16 mouse cellular contexts compared by ENCODE assay signal in genomic region chr9:72288210-72288609, GRCm38 (mm10). TPM values are rescaled to one million over a fixed set of nuclear protein-coding genes. Genes with fewer than 3 reads are reported as not detected.
DNase-seq lines count a peak whose midpoint lies in the region; ATAC-seq and TF ChIP-seq lines count a peak whose summit lies in the region.
"Had no signal": no experiment of that assay in that cellular context is flagged by ENCODE, and none has a peak within 500 bp of the region (broad histone marks: within the 10 kb centered on the region; RNA-seq: fewer than 3 reads in every experiment).

No protein-coding gene starts in this region.

- ATAC-seq in kidney, embryonic 14.5 days (ENCODE audit: low FRiP score, low TSS enrichment), result no peak
- ATAC-seq: CD4-positive, CD25-positive, alpha-beta regulatory T cell, adult 4 months; forebrain, postnatal 0 days had no signal

- H3K4me3 ChIP-seq in kidney, embryonic 14.5 days (ENCODE audit: low read length), result no peak overlapping the region
- no peak overlapping the region for H3K4me3 ChIP-seq in thymus, adult 2 months (ENCODE audit: control insufficient read depth, insufficient read depth, low read length)
- H3K4me3 ChIP-seq: heart, embryonic 10.5 days; hindbrain, embryonic 12.5 days; liver, embryonic 13.5 days; neural tube, embryonic 13.5 days had no signal

- no peak for TF ChIP-seq POLR2A in thymus, adult 2 months (IDR thresholded peaks at IDR 0.05; ENCODE audit: control insufficient read depth, extremely low read depth, insufficient read depth, low read length, poor library complexity)

- TF ChIP-seq CTCF in thymus, adult 2 months (IDR thresholded peaks at IDR 0.05; ENCODE audit: borderline replicate concordance, control insufficient read depth, extremely low read depth, insufficient read depth, low read length, poor library complexity), result no peak

- peak; percentile 55 for DNase-seq in kidney, adult 18-20 months
- no peak for DNase-seq in thymus, adult 2 months
- no peak for DNase-seq in thymus, postnatal 0 days (ENCODE audit: low spot score)
- peak; percentile 68 to 81 for DNase-seq in kidney, postnatal 36 days
- DNase-seq in left cerebral cortex, postnatal 10 days (ENCODE audit: extremely low spot score in 1 of 2, low spot score in 2 of 2), result no peak
- DNase-seq in adrenal gland, adult 18-20 months (ENCODE audit: low spot score in 2 of 2), result no peak
- DNase-seq: adrenal gland, postnatal 25 days; cerebellum, postnatal 10 days; embryo, embryonic 11 days; forebrain, postnatal 0 days; liver, embryonic 13.5 days had no signal

- H3K36me3 ChIP-seq in kidney, embryonic 14.5 days (ENCODE audit: control insufficient read depth, insufficient read depth, low read length), result peaks cover 3% of the 10 kb centered on the region; the same call in 1 of the 2 replicates
- peaks cover 7% of the 10 kb centered on the region for H3K36me3 ChIP-seq in thymus, adult 2 months (ENCODE audit: control insufficient read depth, insufficient read depth, low read length)

- H3K9ac ChIP-seq in kidney, embryonic 14.5 days (ENCODE audit: low read depth, low read length), result no peak overlapping the region
- H3K9ac ChIP-seq: forebrain, postnatal 0 days; hindbrain, embryonic 12.5 days; liver, embryonic 13.5 days; neural tube, embryonic 13.5 days had no signal

- peaks cover 4% of the 10 kb centered on the region; the same call in 1 of the 2 replicates for H3K4me1 ChIP-seq in kidney, embryonic 14.5 days (ENCODE audit: control insufficient read depth, insufficient read depth, low read length)
- peaks cover 16% of the 10 kb centered on the region for H3K4me1 ChIP-seq in thymus, adult 2 months (replicated peaks; ENCODE audit: control insufficient read depth, insufficient read depth, low read length)
- H3K4me1 ChIP-seq: hindbrain, embryonic 12.5 days; neural tube, embryonic 13.5 days had no signal

- no peak overlapping the region for H3K27ac ChIP-seq in kidney, embryonic 14.5 days (ENCODE audit: low read depth, low read length)
- H3K27ac ChIP-seq in thymus, adult 2 months (ENCODE audit: control insufficient read depth, insufficient read depth, low read length), result peak overlapping the region; percentile 4; the same call in 1 of the 2 replicates
- H3K27ac ChIP-seq: heart, embryonic 10.5 days; hindbrain, embryonic 12.5 days; liver, embryonic 13.5 days; neural tube, embryonic 13.5 days had no signal

- WGBS in kidney, embryonic 14.5 days, result 84% methylated on average over 2 of the region's 2 CpGs
- 87% methylated on average over 2 of the region's 2 CpGs for WGBS in thymus, adult 2 months

- H3K4me2 ChIP-seq in kidney, embryonic 14.5 days (replicated peaks; ENCODE audit: low read depth, low read length), result no peak overlapping the region
- H3K4me2 ChIP-seq: hindbrain, embryonic 12.5 days; liver, embryonic 13.5 days; neural tube, embryonic 13.5 days had no signal

- intact Hi-C loops in left cerebral cortex, postnatal 10 days (cut with DNase I), result no loop called here

- no peaks in the 10 kb centered on the region for H3K27me3 ChIP-seq in kidney, embryonic 14.5 days (ENCODE audit: control insufficient read depth, insufficient read depth, low read length)
- H3K27me3 ChIP-seq in thymus, adult 2 months (ENCODE audit: control insufficient read depth, insufficient read depth, low read length), result no peaks in the 10 kb centered on the region
- H3K27me3 ChIP-seq: hindbrain, embryonic 12.5 days; liver, embryonic 13.5 days; neural tube, embryonic 13.5 days had no signal

- no peaks in the 10 kb centered on the region for H3K9me3 ChIP-seq in kidney, embryonic 14.5 days (ENCODE audit: control insufficient read depth, low read length)
- H3K9me3 ChIP-seq: heart, embryonic 10.5 days; liver, embryonic 13.5 days; neural tube, embryonic 13.5 days had no signal

RNA-seq across cellular contexts. Expression of gene Zfp280d, which starts 13.6 kb away (rescaled TPM):
- polyA plus RNA-seq in kidney, embryonic 14.5 days (2014; fragmentation: Nextera tagmentation; extraction: Ambion mirVana), result 41.6 and 51.3 TPM in 2 replicates
- 38.4 and 38.7 TPM in 2 replicates for polyA plus RNA-seq in thymus, adult 2 months (2012; rRNA removed)
- polyA plus RNA-seq in thymus, postnatal 0 days (2015; fragmentation: Nextera tagmentation; extraction: Ambion mirVana), result 56.6 and 73.3 TPM in 2 replicates
- total RNA-seq in left cerebral cortex, postnatal 10 days (2021), result 10 to 100 TPM; 53.2 to 53.5 TPM
- 10 to 100 TPM; 21.6 to 29.3 TPM for total RNA-seq in adrenal gland, adult 18-20 months (2021)

Comparison
In these comparisons a context has a peak if more than half of its experiments do, and no peak if none do; other contexts are left out.
1. DNase-seq: peak in kidney, adult 18-20 months (single experiment) and kidney, postnatal 36 days (2 of 2); none in thymus, adult 2 months (single experiment), thymus, postnatal 0 days (single experiment), left cerebral cortex, postnatal 10 days (0 of 2) and adrenal gland, adult 18-20 months (0 of 2).